Mouse (Mus musculus) bone marrow macrophage, adult 2 months (primary cell): ENCODE results near the gene Ces2e.

ENCODE experiments used
- CTCF ChIP-seq: IDR thresholded peaks from 2 replicates; pipeline ENCODE4 v1.5.1; 2012; ENCODE audit warnings: low read depth, mild to moderate bottlenecking, low read length, moderate library complexity
- POLR2A ChIP-seq: IDR thresholded peaks from 2 replicates; pipeline ENCODE4 v1.6.1; 2012; ENCODE audit warnings: mild to moderate bottlenecking, low read depth, low read length, borderline replicate concordance

DNA sequence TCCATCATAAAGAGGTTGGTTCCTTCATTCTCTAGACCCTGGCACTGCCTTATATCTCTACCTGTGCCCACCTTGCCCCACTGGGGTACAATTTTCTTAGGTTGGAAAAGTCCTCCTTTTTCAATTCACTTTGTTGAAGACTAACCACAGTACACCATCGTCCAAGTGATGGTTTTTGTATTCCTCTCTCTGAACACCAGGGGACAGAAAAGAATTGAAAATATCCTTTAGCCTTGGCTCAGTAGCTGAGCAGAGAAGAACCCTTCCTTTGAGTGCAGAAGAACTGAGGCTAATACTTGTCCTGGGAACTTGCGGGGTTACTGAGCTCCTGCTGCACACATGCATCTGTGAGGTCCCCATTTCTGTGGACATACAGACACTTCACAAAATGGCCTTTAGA is 18.6 kb downstream of the Ces2e start:
- TF ChIP-seq POLR2A, result no peak
- no peak for TF ChIP-seq CTCF
